Mouse (Mus musculus) heart, embryonic 16.5 days (tissue): ENCODE results near the gene Slc1a7. TPM values are rescaled to one million over a fixed set of nuclear protein-coding genes. Genes with fewer than 3 reads are reported as not detected.

Source experiments
- ATAC-seq: fragments of 200-750 bp; cut with Nextera tagmentation; replicated peaks from 2 replicates; pipeline ENCODE4 v1.8.0; 2017; ENCODE audit warnings: moderate number of reproducible peaks; ENCODE audit not compliant: insufficient read depth, low FRiP score; ENCODE audit errors: extremely low read depth
- H3K27ac ChIP-seq: fragments of 300-500 bp; sonication (generic); 2 replicates; pipeline ENCODE4 v1.5.1; 2014; ENCODE audit warnings: mild to moderate bottlenecking, low read length, control low read depth, moderate library complexity
- H3K27me3 ChIP-seq: fragments of 300-500 bp; sonication (generic); 2 replicates; pipeline ENCODE4 v1.6.1; 2014; ENCODE audit warnings: low read length, mixed read lengths; ENCODE audit not compliant: control insufficient read depth, insufficient read depth
- H3K36me3 ChIP-seq: fragments of 300-500 bp; sonication (generic); 2 replicates; pipeline ENCODE4 v1.6.1; 2014; ENCODE audit not compliant: control insufficient read depth, insufficient read depth
- H3K4me1 ChIP-seq: fragments of 300-500 bp; sonication (generic); 2 replicates; pipeline ENCODE4 v1.6.1; 2014; ENCODE audit warnings: low read length, mixed read lengths; ENCODE audit not compliant: control insufficient read depth, insufficient read depth
- H3K4me2 ChIP-seq: fragments of 300-500 bp; sonication (generic); 2 replicates; pipeline ENCODE4 v1.6.1; 2014; ENCODE audit warnings: low read depth, mild to moderate bottlenecking, control low read depth, low read length
- H3K4me3 ChIP-seq: fragments of 300-500 bp; sonication (generic); 2 replicates; pipeline ENCODE4 v1.5.1; 2014; ENCODE audit warnings: mild to moderate bottlenecking, control low read depth, low read length
- H3K9ac ChIP-seq: fragments of 300-500 bp; sonication (generic); 2 replicates; pipeline ENCODE4 v1.6.1; 2014; ENCODE audit warnings: low read length, control low read depth
- H3K9me3 ChIP-seq: fragments of 300-500 bp; sonication (generic); replicated peaks from 2 replicates; pipeline ENCODE4 v1.6.1; 2016; ENCODE audit warnings: low read length; ENCODE audit not compliant: control insufficient read depth
- WGBS: fragments of 180-500 bp; shearing (Covaris S2); extraction: QIAGEN DNeasy Blood & Tissue Kit; methylation state at CpG from one replicate; pipeline ENCODE4 v1.1.7; 2014; 5-methylcytosine and 5-hydroxymethylcytosine counted together
- polyA plus RNA-seq: library from polyadenylated mRNA; unstranded; fragments of >200 nt; fragmentation: Nextera tagmentation; extraction: Ambion mirVana; gene quantifications from 2 replicates; pipeline ENCODE4 v1.2.1, GENCODE M21; 2015

The Slc1a7 gene
- polyA plus RNA-seq = 0.05 TPM in 1 of 2 replicates, not detected in the other

- no peak; the same call in 1 of the 2 replicates for ATAC-seq
Observed at GRCm38 (mm10) chr4:107967966-107968682, at the start of gene Slc1a7. Gene Slc1a7 (plus strand): TSS chr4:107968332.

GRCm38 (mm10) chr4:107920336-107920735, 47.8 kb upstream of the Slc1a7 start:
- WGBS = 62% methylated on average over 2 of the region's 2 CpGs
- Histone ChIP-seq H3K4me2 (no peak overlapping the region), H3K27me3 (no peaks in the 10 kb centered on the region), H3K36me3 (no peaks in the 10 kb centered on the region), H3K9me3 (no peaks in the 10 kb centered on the region), H3K4me1 (peaks cover 29% of the 10 kb centered on the region), H3K4me3 (no peak overlapping the region), H3K9ac (no peak overlapping the region), H3K27ac (no peak overlapping the region)
- no peak for ATAC-seq

More at GRCm38 (mm10) chr4:107967966-107968682, at the start of gene Slc1a7:
- Histone ChIP-seq H3K27ac (no peak within 1 kb of the TSS), H3K4me2 (no peak within 1 kb of the TSS), H3K4me1 (no peaks in the 10 kb centered on the region), H3K9ac (no peak within 1 kb of the TSS), H3K4me3 (no peak within 1 kb of the TSS), H3K9me3 (no peaks in the 10 kb centered on the region), H3K27me3 (no peaks in the 10 kb centered on the region), H3K36me3 (no peaks in the 10 kb centered on the region)
- WGBS = 69% methylated on average over 16 of the region's 16 CpGs

GRCm38 (mm10) chr4:107921152-107921695, 46.9 kb upstream of the Slc1a7 start:
- Histone ChIP-seq H3K9ac (no peak overlapping the region), H3K4me3 (no peak overlapping the region), H3K9me3 (no peaks in the 10 kb centered on the region), H3K27ac (peak overlapping the region; percentile 56), H3K4me1 (peaks cover 29% of the 10 kb centered on the region), H3K36me3 (no peaks in the 10 kb centered on the region), H3K4me2 (0 out of 2 replicates have a peak overlapping the region, but pooled peaks have one; percentile 91), H3K27me3 (no peaks in the 10 kb centered on the region)
- no peak for ATAC-seq
- 35% methylated on average over 8 of the region's 8 CpGs for WGBS

DNA sequence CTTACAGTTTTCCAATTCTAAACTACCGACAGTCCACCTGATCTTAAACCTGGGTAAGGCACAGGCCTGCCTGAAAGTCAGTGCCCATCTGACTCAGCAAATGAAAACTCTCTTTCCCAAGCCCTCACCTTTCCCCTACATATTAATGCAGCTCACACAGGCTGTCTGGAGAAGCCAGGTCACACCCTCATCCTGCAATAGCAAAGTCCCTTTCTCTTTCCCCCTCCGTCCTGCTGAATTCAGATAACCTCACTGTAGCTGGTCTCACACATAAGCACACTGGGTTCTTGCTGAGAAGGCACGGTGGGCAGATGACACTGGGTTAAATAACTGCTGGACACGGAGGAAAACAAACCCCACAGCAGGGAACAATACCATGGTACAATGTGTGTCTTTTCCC, 46.2 kb upstream of the Slc1a7 start:
- 42% methylated on average over 4 of the region's 4 CpGs for WGBS
- no peak for ATAC-seq
- H3K36me3 ChIP-seq = no peaks in the 10 kb centered on the region
- H3K9ac ChIP-seq = peak overlapping the region; percentile 42; the same call in 1 of the 2 replicates
- peak overlapping the region; percentile 91 for H3K4me2 ChIP-seq
- peak overlapping the region; percentile 56 for H3K27ac ChIP-seq
- no peaks in the 10 kb centered on the region for H3K27me3 ChIP-seq
- H3K9me3 ChIP-seq = no peaks in the 10 kb centered on the region
- H3K4me1 ChIP-seq = peaks cover 29% of the 10 kb centered on the region
- 0 out of 2 replicates have a peak overlapping the region, but pooled peaks have one; percentile 7 for H3K4me3 ChIP-seq

DNA sequence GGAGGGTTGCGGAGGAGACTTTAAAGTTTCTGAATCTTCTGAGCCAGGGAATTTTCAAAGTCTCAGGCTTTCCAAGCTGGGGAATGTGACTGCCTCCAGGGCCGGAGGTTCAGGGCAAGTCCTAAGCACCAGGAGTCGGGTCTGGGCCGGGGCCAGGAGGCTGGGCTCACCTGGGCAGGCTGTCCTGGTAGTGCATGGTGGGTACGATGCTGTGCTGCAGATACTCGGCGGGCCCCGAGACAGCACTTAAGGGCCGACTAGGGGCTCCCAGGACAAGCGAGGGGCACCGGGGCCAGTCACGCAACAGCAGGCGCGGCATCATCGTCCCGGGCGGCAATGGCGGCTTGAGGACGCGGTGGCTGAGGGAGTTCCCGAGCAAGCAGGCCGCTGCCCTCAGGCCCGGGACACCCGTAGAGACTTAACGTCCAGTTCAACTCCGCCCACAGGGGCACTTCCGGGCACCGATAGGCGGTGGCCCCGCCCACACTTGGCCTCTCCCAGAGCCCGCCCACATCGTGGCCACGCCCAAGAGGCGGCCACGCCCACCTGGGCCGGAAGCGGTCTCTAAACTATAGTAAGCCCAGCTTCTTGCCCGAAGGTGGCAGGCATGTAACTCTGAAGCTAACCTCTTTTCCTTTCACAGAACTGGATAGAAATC, 44.9 kb upstream of the Slc1a7 start, which contains the start of gene Cpt2:
TSS of gene Cpt2 (minus strand) at position 466 of the 658 bp plus-strand sequence.
- Histone ChIP-seq H3K27me3 (no peaks in the 10 kb centered on the region), H3K36me3 (no peaks in the 10 kb centered on the region), H3K9ac (peak within 1 kb of the TSS; percentile 96), H3K4me3 (peak within 1 kb of the TSS; percentile 89), H3K4me1 (peaks cover 29% of the 10 kb centered on the region), H3K9me3 (no peaks in the 10 kb centered on the region), H3K27ac (peak within 1 kb of the TSS; percentile 82), H3K4me2 (peak within 1 kb of the TSS; percentile 91)
- under 1% methylated on average over 38 of the region's 38 CpGs for WGBS
- ATAC-seq = peak; percentile 96

DNA sequence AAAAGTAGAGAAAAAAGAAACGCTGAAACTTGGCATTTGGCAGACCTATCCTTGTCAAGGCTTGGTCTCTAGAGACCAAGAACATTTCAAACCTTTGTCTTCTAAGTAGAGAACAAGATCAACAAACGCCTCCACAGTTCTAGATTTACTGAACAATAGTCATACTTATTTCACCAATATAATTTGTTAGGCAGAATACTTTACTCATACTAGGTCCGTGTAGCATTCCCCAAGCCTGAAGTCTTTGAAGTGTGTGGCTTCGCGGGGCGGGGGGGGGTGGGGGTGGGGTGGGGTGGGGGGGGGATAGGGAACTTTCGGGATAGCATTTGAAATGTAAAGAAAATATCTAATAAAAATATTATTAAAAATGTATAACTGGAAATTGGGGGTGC, 44.3 kb upstream of the Slc1a7 start:
- Histone ChIP-seq H3K4me2 (peak overlapping the region; percentile 91), H3K27ac (peak overlapping the region; percentile 34; the same call in 1 of the 2 replicates), H3K9me3 (no peaks in the 10 kb centered on the region), H3K27me3 (no peaks in the 10 kb centered on the region), H3K36me3 (no peaks in the 10 kb centered on the region), H3K4me1 (peaks cover 29% of the 10 kb centered on the region), H3K9ac (peak overlapping the region; percentile 96), H3K4me3 (peak overlapping the region; percentile 89)
- WGBS = 39% methylated on average over 7 of the region's 7 CpGs
- ATAC-seq = no peak

- Histone ChIP-seq H3K4me2 (no peak overlapping the region), H3K4me1 (no peaks in the 10 kb centered on the region), H3K9ac (no peak overlapping the region), H3K4me3 (no peak overlapping the region), H3K27ac (no peak overlapping the region), H3K36me3 (no peaks in the 10 kb centered on the region), H3K27me3 (no peaks in the 10 kb centered on the region), H3K9me3 (no peaks in the 10 kb centered on the region)
- 54% methylated on average over 2 of the region's 2 CpGs for WGBS
- ATAC-seq = no peak
Observed at GRCm38 (mm10) chr4:107928269-107928668, 39.9 kb upstream of the Slc1a7 start.

DNA sequence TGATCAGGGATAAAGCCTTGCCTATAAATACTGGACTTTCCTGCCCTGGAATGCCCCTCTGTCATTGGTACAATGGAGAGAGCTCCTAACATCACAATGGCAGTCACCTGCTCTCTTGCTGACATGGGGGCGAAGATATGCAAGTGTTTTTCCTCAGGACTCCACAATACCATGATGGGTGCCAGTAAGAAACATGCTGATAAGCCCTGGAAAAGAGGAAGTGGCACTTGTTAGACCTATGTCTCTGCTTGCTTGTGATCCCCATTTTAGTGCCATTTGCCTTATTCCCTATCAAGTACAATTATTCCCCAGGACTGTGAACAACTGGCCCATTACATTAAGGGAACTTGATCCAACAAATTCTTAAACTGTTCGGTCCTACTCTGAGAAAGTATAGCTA, 39.4 kb upstream of the Slc1a7 start:
- Histone ChIP-seq H3K4me2 (no peak overlapping the region), H3K27ac (no peak overlapping the region)

DNA sequence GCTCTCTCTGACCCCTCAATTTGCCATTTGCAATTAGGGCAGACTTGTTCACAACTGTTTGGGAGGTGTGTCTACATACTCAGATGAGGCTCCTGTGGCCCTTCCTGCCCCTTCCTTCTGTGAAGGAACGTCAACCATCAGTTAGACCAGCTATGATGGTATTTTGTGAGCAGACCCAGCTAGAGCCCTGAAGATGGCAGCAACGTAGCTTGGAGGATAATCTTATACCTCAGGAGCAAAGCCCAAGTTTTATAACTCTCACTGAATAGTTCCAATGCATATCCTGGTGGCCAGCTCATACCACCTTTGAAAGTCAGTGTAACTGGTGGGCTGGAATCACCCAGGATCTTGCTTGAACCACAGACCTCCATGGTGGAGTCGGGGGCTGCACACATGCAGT, 36.7 kb upstream of the Slc1a7 start:
- ATAC-seq = no peak
- Histone ChIP-seq H3K4me1 (no peaks in the 10 kb centered on the region), H3K9ac (no peak overlapping the region), H3K27ac (no peak overlapping the region), H3K36me3 (no peaks in the 10 kb centered on the region), H3K4me2 (no peak overlapping the region), H3K9me3 (no peaks in the 10 kb centered on the region), H3K27me3 (no peaks in the 10 kb centered on the region), H3K4me3 (no peak overlapping the region)
- 73% methylated on average over 3 of the region's 3 CpGs for WGBS

More for the DNA sequence above, 39.4 kb upstream of the Slc1a7 start:
- no peaks in the 10 kb centered on the region for H3K36me3 ChIP-seq
- no peak for ATAC-seq
- no peaks in the 10 kb centered on the region for H3K27me3 ChIP-seq
- no peaks in the 10 kb centered on the region for H3K9me3 ChIP-seq
- WGBS = 67% methylated on average over 2 of the region's 2 CpGs
- H3K4me3 ChIP-seq = no peak overlapping the region
- H3K9ac ChIP-seq = no peak overlapping the region
- no peaks in the 10 kb centered on the region for H3K4me1 ChIP-seq
